Mouse (Mus musculus) spleen, postnatal 0 days (tissue): Measurements from ENCODE around the gene Krtap1-5. TPM values are rescaled to one million over a fixed set of nuclear protein-coding genes. Genes with fewer than 3 reads are reported as not detected.

ENCODE experiments used
- polyA plus RNA-seq: library from polyadenylated mRNA; unstranded; fragments of >200 nt; fragmentation: Nextera tagmentation; extraction: Ambion mirVana; gene quantifications from 2 replicates; pipeline ENCODE4 v1.2.1, GENCODE M21; 2015

Gene Krtap1-5
- not detected in 2 replicates for polyA plus RNA-seq

DNA sequence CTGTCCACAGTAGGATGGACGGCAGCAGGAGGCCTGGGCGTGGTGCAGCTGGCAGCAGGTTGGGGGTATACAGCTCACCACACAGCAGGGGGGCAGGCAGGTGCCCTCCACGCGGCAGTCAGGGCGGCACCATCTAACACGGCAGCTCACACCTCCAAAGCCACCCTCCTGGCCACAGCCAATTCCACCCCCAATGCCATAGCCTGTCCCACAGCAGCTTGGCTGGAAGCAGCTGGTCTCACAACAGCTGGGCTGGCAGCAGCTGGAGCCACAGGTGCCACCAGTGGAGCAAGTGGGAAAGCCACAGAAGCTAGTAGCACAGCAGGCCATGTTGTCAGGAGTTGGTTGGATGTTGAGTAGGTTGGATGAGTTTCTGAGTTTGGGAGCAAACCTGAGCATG, at the start of gene Krtap1-5:
Krtap1-5 (minus strand) TSS at position 381 of the 400 bp plus-strand sequence.

DNA sequence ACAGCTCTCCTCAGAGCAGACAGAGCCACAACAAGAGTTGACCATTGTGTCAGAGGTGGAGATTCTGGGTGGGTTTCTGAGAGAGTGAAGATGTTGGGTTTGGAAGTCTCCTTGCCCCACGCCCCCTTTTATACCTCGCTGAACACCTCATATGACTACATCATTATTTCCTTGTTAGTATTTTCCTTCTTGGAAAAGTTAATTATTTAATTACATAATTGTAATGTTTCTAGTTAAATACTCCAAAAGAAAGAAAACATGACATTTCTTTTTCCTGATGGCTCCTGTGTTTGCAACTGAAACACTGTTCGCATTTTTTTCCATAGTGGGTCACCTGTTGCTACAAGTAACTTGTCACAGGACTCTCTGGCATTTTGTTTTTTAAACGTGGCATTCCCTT, 47.3 kb upstream of the Krtap1-5 start, which contains the start of gene Krtap4-1:
Krtap4-1 (minus strand) TSS at position 101 of the 400 bp plus-strand sequence.

DNA sequence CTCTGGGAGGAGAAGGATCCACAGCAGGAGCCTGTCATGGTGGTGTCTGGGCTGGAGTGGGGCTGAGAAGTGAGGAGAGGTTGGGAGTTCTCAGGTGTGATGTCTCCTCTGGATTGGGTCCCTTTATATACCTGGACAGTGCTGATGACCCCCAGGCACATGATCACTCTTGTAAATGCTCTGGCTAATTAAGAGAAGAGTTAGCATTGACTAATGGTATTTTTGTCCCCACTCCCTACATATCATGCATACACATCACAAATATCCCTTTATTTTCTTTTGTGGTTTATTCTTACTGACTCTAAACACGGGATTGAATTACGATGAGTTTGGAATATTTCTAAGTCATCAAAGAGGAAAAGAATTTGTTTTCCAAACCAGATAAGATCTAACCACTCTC, 39.5 kb upstream of the Krtap1-5 start, which contains the start of gene Gm11562:
Gm11562 (minus strand) TSS at position 101 of the 400 bp plus-strand sequence.

DNA sequence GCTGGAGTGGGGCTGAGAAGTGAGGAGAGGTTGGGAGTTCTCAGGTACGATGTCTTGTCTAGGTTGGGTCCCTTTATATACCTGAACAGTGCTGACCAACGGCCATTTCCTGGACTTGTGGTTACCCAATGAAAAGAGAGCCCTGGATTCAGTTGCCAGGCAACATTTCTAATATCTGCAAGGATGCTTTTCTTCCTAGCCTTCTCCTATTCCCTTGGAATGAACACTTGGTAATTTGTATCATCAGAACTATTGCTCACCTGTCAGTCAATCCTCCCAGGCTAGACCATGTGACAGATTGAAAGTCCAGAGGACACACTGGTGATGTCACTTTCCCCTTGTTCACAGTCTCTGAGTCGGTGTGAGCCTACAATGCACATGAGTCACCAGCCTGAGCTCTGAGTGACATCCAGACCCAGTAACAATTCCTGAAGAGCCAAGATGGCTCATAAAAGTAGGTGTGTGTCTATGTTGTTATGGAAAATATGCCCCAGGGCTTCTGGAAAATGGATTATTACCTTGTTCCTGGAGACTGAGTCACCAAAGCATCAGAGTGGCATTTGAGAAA, 34.1 kb upstream of the Krtap1-5 start, which contains the start of gene Krtap2-4:
Krtap2-4 (minus strand) TSS at position 51 of the 568 bp plus-strand sequence.

DNA sequence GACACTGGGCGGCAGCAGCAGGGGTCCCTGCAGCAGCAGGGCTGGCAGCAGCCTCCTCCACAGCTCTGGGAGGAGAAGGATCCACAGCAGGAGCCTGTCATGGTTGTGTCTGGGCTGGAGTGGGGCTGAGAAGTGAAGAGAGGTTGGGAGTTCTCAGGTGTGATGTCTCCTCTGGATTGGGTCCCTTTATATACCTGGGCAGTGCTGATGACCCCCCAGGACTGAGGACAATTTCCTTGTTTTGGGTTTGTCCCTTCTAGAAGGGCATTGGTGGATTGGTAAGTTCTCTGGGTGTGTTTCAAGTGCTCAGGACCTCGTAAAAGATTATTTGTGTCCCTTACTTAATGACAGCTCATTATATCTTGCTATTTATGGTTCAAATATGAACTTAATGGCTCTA, 29.3 kb upstream of the Krtap1-5 start, which contains the start of gene Gm11937:
Gm11937 (minus strand) TSS at position 101 of the 400 bp plus-strand sequence.

DNA sequence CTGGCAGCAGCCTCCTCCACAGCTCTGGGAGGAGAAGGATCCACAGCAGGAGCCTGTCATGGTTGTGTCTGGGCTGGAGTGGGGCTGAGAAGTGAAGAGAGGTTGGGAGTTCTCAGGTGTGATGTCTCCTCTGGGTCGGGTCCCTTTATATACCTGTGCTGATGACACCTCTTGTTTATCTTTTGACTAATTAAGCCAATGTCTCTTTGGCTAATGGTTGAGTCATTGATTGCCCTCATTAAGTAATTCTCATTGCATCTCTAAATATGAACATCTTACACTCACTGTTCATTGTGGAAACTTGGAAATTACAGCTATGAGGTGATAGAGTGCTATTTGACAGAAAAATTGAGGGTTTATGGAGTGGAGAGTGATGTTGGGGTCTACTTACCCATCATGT, 22.4 kb upstream of the Krtap1-5 start, which contains the start of gene Gm11938:
Gm11938 (minus strand) TSS at position 101 of the 400 bp plus-strand sequence.

DNA sequence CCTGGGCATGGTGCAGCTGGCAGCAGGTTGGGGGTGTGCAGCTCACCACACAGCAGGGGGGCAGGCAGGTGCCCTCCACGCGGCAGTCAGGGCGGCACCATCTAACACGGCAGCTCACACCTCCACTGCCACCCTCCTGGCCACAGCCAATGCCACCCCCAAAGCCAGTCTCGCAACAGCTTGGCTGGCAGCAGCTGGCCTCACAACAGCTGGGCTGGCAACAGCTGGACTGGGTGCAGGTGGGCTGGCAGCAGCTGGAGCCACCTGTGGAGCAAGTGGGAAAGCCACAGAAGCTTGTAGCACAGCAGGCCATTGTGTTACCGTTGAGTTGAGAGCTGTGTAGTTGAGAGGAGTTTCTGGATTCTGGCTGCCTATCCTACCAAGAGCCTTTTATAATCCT, 16.9 kb upstream of the Krtap1-5 start, which contains the start of gene Krtap9-3:
Krtap9-3 (minus strand) TSS at position 364 of the 400 bp plus-strand sequence.

DNA sequence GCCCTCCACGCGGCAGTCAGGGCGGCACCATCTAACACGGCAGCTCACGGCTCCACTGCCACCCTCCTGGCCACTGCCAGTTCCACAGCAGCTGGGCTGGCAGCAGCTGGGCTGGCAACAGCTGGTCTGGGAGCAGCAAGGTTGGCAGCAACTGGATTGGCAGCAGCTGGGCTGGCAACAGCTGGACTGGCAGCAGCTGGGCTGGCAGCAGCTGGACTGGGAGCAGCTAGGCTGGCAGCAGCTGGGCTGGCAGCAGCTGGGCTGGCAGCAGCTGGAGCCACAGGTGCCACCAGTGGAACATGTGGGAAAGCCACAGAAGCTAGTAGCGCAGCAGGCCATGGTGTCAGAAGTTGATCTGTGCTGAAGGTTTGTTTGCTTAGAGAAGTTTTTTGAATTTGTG, 10.2 kb upstream of the Krtap1-5 start, which contains the start of gene Krtap1-3:
Krtap1-3 (minus strand) TSS at position 359 of the 400 bp plus-strand sequence.

DNA sequence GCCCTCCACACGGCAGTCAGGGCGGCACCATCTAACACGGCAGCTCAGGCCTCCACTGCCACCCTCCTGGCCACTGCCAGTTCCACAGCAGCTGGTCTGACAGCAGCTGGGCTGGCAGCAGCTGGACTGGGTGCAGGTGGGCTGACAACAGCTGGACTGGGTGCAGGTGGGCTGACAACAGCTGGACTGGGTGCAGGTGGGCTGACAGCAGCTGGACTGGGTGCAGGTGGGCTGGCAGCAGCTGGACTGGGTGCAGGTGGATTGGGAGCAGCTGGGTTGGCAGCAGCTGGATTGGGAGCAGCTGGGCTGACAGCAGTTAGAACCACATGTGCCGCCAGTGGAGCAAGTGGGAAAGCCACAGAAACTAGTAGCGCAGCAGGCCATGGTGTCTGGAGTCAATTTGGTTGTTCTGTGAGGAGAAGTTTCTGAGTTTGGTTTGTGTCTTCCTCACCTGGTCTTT, 2.5 kb upstream of the Krtap1-5 start, which contains the start of gene Krtap1-4:
Krtap1-4 (minus strand) TSS at position 410 of the 460 bp plus-strand sequence.

DNA sequence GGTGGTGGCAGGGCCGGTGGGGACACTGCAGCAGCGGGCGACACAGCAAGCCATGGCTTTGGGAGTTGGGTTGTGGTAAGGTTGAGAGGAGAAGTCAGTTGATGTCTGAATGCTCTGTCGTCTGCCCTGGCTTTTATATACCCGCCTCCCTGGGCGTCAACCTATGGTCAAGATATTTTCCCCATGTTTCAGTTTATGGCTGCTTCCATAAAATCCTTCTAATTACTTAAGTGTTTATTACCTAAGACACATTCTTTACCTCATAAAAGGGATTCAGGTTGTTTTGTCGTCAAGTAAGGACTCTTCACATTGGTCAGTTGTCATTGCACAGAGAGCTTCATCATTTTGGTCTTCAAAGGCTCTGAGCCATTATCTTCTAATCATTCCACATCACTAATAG, 14.3 kb downstream of the Krtap1-5 start, which contains the start of gene Krtap3-1:
Krtap3-1 (minus strand) TSS at position 101 of the 400 bp plus-strand sequence.

DNA sequence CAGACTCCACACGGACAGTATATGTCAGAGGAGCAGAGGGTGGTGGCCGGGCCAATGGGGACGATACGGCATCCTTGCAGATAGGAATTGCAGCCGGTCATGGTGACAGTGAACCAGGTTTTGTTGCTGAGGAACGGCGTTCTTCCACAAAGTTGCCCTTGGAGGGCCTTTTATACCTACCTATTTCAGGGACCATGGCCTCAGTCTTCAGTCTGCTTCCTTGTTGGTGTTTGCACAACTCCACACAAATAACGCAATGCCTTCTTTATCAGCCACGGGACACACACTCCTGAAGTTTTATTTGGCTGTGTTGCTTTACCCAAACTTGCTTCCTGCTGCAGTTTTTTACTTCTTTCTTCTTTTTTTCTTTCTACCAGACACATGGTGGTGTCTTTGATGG, 21.4 kb downstream of the Krtap1-5 start, which contains the start of gene Gm11939:
Gm11939 (minus strand) TSS at position 101 of the 400 bp plus-strand sequence.

DNA sequence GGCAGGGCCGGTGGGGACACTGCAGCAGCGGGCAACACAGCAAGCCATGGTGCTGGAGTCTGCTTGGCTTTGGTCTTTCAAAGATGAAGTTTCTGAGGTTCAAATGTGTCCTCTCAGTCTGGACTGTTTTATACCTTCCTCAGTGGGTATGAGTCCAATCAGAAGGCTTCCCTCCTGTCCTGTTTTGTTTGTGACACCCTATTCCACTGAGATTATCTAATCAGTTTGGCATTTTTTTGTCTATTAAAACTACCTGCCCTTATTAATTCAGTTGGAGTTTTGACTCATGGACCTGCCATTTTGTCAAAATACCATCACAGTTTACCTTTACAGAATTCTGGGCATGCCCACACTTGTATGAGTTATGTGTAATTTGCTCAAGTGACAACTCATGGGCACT, 24.1 kb downstream of the Krtap1-5 start, which contains the start of gene Krtap3-2:
Krtap3-2 (minus strand) TSS at position 101 of the 400 bp plus-strand sequence.

DNA sequence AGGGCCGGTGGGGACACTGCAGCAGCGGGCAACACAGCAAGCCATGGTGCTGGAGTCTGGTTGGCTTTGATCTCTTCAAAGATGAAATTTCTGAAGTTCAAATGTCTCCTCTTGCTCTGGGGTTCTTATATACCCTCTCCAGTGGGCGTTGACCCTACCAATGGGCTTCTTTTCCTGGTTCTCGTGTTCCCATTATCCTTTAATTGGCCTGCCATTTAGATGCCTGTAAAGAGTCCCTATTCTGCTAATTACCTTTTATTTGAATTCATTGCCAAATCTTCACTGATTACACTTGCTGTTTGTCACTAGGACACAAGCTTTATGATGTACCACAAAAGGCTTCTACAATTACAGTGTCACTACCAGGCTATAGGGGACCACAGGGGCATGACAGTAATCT, 30.1 kb downstream of the Krtap1-5 start, which contains the start of gene Krtap3-3:
Krtap3-3 (minus strand) TSS at position 101 of the 400 bp plus-strand sequence.

Other genes with a start within 250 kb of the Krtap1-5 start
- gene Krt26, start 243.1 kb downstream of the Krtap1-5 start, polyA plus RNA-seq: not detected in 2 replicates
- gene Krt27, start 229.9 kb downstream of the Krtap1-5 start, polyA plus RNA-seq: not detected in 2 replicates
- not detected in 2 replicates for gene Krt28, start 206.1 kb downstream of the Krtap1-5 start, polyA plus RNA-seq
- gene Krt10, start 191.7 kb downstream of the Krtap1-5 start, polyA plus RNA-seq: 7.3 and 9.6 TPM in 2 replicates
- gene Krt12, start 158.8 kb downstream of the Krtap1-5 start, polyA plus RNA-seq: not detected in 2 replicates
- 0.06 and 0.22 TPM in 2 replicates for gene Krt20, start 142.9 kb downstream of the Krtap1-5 start, polyA plus RNA-seq
- gene Krt23, start 87.9 kb downstream of the Krtap1-5 start, polyA plus RNA-seq: 0.10 TPM in 1 of 2 replicates, not detected in the other
- not detected in 2 replicates for gene Krt39, start 59.7 kb downstream of the Krtap1-5 start, polyA plus RNA-seq
- not detected in 2 replicates for gene Krt40, start 37.9 kb downstream of the Krtap1-5 start, polyA plus RNA-seq
- not detected in 2 replicates for gene Krtap3-3, start 30.2 kb downstream of the Krtap1-5 start, polyA plus RNA-seq
- not detected in 2 replicates for gene Krtap3-2, start 24.2 kb downstream of the Krtap1-5 start, polyA plus RNA-seq
- not detected in 2 replicates for gene Gm11939, start 21.6 kb downstream of the Krtap1-5 start, polyA plus RNA-seq
- gene Krtap3-1, start 14.4 kb downstream of the Krtap1-5 start, polyA plus RNA-seq: not detected in 2 replicates
- gene Krtap1-4, start 2.6 kb upstream of the Krtap1-5 start, polyA plus RNA-seq: not detected in 2 replicates
- gene Krtap1-3, start 10.3 kb upstream of the Krtap1-5 start, polyA plus RNA-seq: not detected in 2 replicates
- gene Krtap9-3, start 17.1 kb upstream of the Krtap1-5 start, polyA plus RNA-seq: not detected in 2 replicates
- not detected in 2 replicates for gene Gm11938, start 22.3 kb upstream of the Krtap1-5 start, polyA plus RNA-seq
- gene Gm11937, start 29.2 kb upstream of the Krtap1-5 start, polyA plus RNA-seq: not detected in 2 replicates
- gene Krtap2-4, start 33.8 kb upstream of the Krtap1-5 start, polyA plus RNA-seq: not detected in 2 replicates
- not detected in 2 replicates for gene Gm11562, start 39.4 kb upstream of the Krtap1-5 start, polyA plus RNA-seq
- not detected in 2 replicates for gene Krtap4-1, start 47.2 kb upstream of the Krtap1-5 start, polyA plus RNA-seq
- not detected in 2 replicates for gene Krtap4-2, start 54.1 kb upstream of the Krtap1-5 start, polyA plus RNA-seq
- not detected in 2 replicates for gene Krtap4-7, start 63.1 kb upstream of the Krtap1-5 start, polyA plus RNA-seq
- not detected in 2 replicates for gene Gm11555, start 69.2 kb upstream of the Krtap1-5 start, polyA plus RNA-seq
- gene Gm11563, start 77.9 kb upstream of the Krtap1-5 start, polyA plus RNA-seq: not detected in 2 replicates
- not detected in 2 replicates for gene Krtap4-6, start 84.9 kb upstream of the Krtap1-5 start, polyA plus RNA-seq
- not detected in 2 replicates for gene Gm14190, start 109.7 kb upstream of the Krtap1-5 start, polyA plus RNA-seq
- gene Gm14180, start 153.3 kb upstream of the Krtap1-5 start, polyA plus RNA-seq: not detected in 2 replicates
- gene Gm11595, start 191.9 kb upstream of the Krtap1-5 start, polyA plus RNA-seq: not detected in 2 replicates
- gene Krtap4-8, start 199.7 kb upstream of the Krtap1-5 start, polyA plus RNA-seq: not detected in 2 replicates
- gene Krtap4-9, start 204.2 kb upstream of the Krtap1-5 start, polyA plus RNA-seq: not detected in 2 replicates
- gene Gm11596, start 212.5 kb upstream of the Krtap1-5 start, polyA plus RNA-seq: not detected in 2 replicates
- not detected in 2 replicates for gene Gm11569, start 217.9 kb upstream of the Krtap1-5 start, polyA plus RNA-seq
- not detected in 2 replicates for gene Gm11554, start 223.4 kb upstream of the Krtap1-5 start, polyA plus RNA-seq
- not detected in 2 replicates for gene Krtap4-13, start 228.9 kb upstream of the Krtap1-5 start, polyA plus RNA-seq
- not detected in 2 replicates for gene Gm11564, start 234.7 kb upstream of the Krtap1-5 start, polyA plus RNA-seq